Mouse (Mus musculus) bone marrow, adult 2 months (tissue): ENCODE results near the gene Shisa7. TPM values are rescaled to one million over a fixed set of nuclear protein-coding genes. Genes with fewer than 3 reads are reported as not detected.
A peak's percentile ranks its signal among the peaks of the same experiment; 100 is the strongest.
"Not testable (repeated sequence)": the region's sequence is repeated elsewhere in the genome, so short reads cannot be mapped to it uniquely, and the experiment has no call there.

Experiments
- H3K27ac ChIP-seq: fragments of 200-500 bp; 2 replicates; pipeline ENCODE4 v1.5.1; 2012; ENCODE audit warnings: low read depth, mild to moderate bottlenecking, control low read depth, inconsistent platforms, low read length; ENCODE audit not compliant: control insufficient read depth, poor library complexity, insufficient read depth
- H3K4me1 ChIP-seq: fragments of 200-500 bp; 2 replicates; pipeline ENCODE4 v1.6.1; 2011; ENCODE audit warnings: low read length; ENCODE audit not compliant: control insufficient read depth, insufficient read depth
- H3K4me3 ChIP-seq: fragments of 200-500 bp; replicated peaks from 2 replicates; pipeline ENCODE3; 2011; ENCODE audit warnings: mild to moderate bottlenecking, low read depth, low read length, control low read depth; ENCODE audit not compliant: control insufficient read depth
- CTCF ChIP-seq: fragments of 200-500 bp; IDR thresholded peaks from 2 replicates; pipeline ENCODE4 v1.5.1; 2011; ENCODE audit warnings: low read length, control low read depth; ENCODE audit not compliant: control insufficient read depth, insufficient read depth
- POLR2A ChIP-seq: fragments of 200-500 bp; IDR thresholded peaks from 2 replicates; pipeline ENCODE4 v1.6.1; 2011; ENCODE audit warnings: low read depth, mild to moderate bottlenecking, control low read depth, low read length, borderline replicate concordance; ENCODE audit not compliant: control insufficient read depth
- WGBS: fragments of 180-500 bp; shearing (Covaris S2); methylation state at CpG from one replicate; pipeline ENCODE4 v1.1.7; 2018; 5-methylcytosine and 5-hydroxymethylcytosine counted together
- polyA plus RNA-seq: library from polyadenylated mRNA; stranded (reverse); fragments of >200 nt; gene quantifications from 2 replicates; pipeline ENCODE4 v1.2.4, GENCODE M21; 2011; ENCODE audit warnings: low replicate concordance; ENCODE audit not compliant: missing spikeins, insufficient read depth, insufficient read length

The Shisa7 gene
- 0.25 and 0.67 TPM in 2 replicates for polyA plus RNA-seq

GRCm38 (mm10) chr7:4844245-4844916 lies at the start of gene Shisa7:
TSS of gene Shisa7 (minus strand) at chr7:4844696.
- H3K4me3 ChIP-seq, result no peak within 1 kb of the TSS

GRCm38 (mm10) chr7:4886680-4887079 lies 42.2 kb upstream of the Shisa7 start:
- 72% methylated on average over 4 of the region's 4 CpGs for WGBS
- no peaks in the 10 kb centered on the region for H3K4me1 ChIP-seq
- no peak overlapping the region for H3K4me3 ChIP-seq
- H3K27ac ChIP-seq, result no peak overlapping the region
- no peak for TF ChIP-seq CTCF
- no peak for TF ChIP-seq POLR2A

More at GRCm38 (mm10) chr7:4844245-4844916, at the start of gene Shisa7:
- no peak within 1 kb of the TSS for H3K27ac ChIP-seq
- no peaks in the 10 kb centered on the region for H3K4me1 ChIP-seq
- TF ChIP-seq CTCF, result no peak
- TF ChIP-seq POLR2A, result no peak
- WGBS, result 13% methylated on average over 41 of the region's 41 CpGs

- not testable (repeated sequence) for H3K4me3 ChIP-seq, H3K4me1 ChIP-seq, H3K27ac ChIP-seq
- WGBS, result 89% methylated on average over 1 of the region's 1 CpGs
These were observed 34.5 kb upstream of the Shisa7 start for GRCm38 (mm10) chr7:4879036-4879435.

GRCm38 (mm10) chr7:4878186-4878585 lies 33.7 kb upstream of the Shisa7 start:
- H3K27ac ChIP-seq, result no peak overlapping the region
- TF ChIP-seq CTCF (peak; percentile 53), POLR2A (no peak)
- H3K4me1 ChIP-seq, result no peaks in the 10 kb centered on the region; the same call in 1 of the 2 replicates
- H3K4me3 ChIP-seq, result no peak overlapping the region

GRCm38 (mm10) chr7:4877226-4877625 lies 32.7 kb upstream of the Shisa7 start:
- 1% methylated on average over 11 of the region's 11 CpGs for WGBS

GRCm38 (mm10) chr7:4876753-4877221 lies 32.3 kb upstream of the Shisa7 start, which contains the start of gene Isoc2a:
TSS of gene Isoc2a (plus strand) at chr7:4877153.
- WGBS, result under 1% methylated on average over 22 of the region's 22 CpGs
- Histone ChIP-seq H3K4me3 (peak within 1 kb of the TSS; percentile 78), H3K4me1 (no peaks in the 10 kb centered on the region; the same call in 1 of the 2 replicates), H3K27ac (no peak within 1 kb of the TSS)
- TF ChIP-seq CTCF, result no peak
- peak; percentile 86; the same call in 1 of the 2 replicates for TF ChIP-seq POLR2A

More at GRCm38 (mm10) chr7:4877226-4877625, 32.7 kb upstream of the Shisa7 start:
- TF ChIP-seq POLR2A (no peak), CTCF (no peak)
- no peaks in the 10 kb centered on the region; the same call in 1 of the 2 replicates for H3K4me1 ChIP-seq
- H3K4me3 ChIP-seq, result peak overlapping the region; percentile 78
- no peak overlapping the region for H3K27ac ChIP-seq

- WGBS, result 58% methylated on average over 6 of the region's 6 CpGs
- Histone ChIP-seq H3K4me1 (no peaks in the 10 kb centered on the region; the same call in 1 of the 2 replicates), H3K4me3 (no peak within 1 kb of the TSS), H3K27ac (no peak within 1 kb of the TSS)
- TF ChIP-seq CTCF, result no peak
- TF ChIP-seq POLR2A, result no peak
These were observed 25.6 kb upstream of the Shisa7 start, which contains the start of gene Isoc2b for GRCm38 (mm10) chr7:4870133-4870532. TSS of gene Isoc2b (minus strand) at chr7:4870258.

- H3K4me3 ChIP-seq, result peak overlapping the region; percentile 78
- WGBS, result 18% methylated on average over 10 of the region's 10 CpGs
- TF ChIP-seq POLR2A (no peak), CTCF (no peak)
- peak overlapping the region; percentile 67; the same call in 1 of the 2 replicates for H3K27ac ChIP-seq
- H3K4me1 ChIP-seq, result no peaks in the 10 kb centered on the region; the same call in 1 of the 2 replicates
These were observed 22.2 kb upstream of the Shisa7 start for GRCm38 (mm10) chr7:4866631-4867180.
